Comparison of ENCODE assay signal across 13 mouse cellular contexts in genomic region chr9:67586489-67586888, GRCm38 (mm10). TPM values are rescaled to one million over a fixed set of nuclear protein-coding genes. Genes with fewer than 3 reads are reported as not detected.
A peak's percentile ranks its signal among the peaks of the same experiment; 100 is the strongest.
DNase-seq lines count a peak whose midpoint lies in the region; ATAC-seq and TF ChIP-seq lines count a peak whose summit lies in the region.
"Had no signal": no experiment of that assay in that cellular context is flagged by ENCODE, and none has a peak within 500 bp of the region (broad histone marks: within the 10 kb centered on the region; RNA-seq: fewer than 3 reads in every experiment).

No protein-coding gene starts in this region.

- H3K9ac ChIP-seq in embryonic facial prominence, embryonic 15.5 days = no peak overlapping the region
- H3K9ac ChIP-seq: forebrain, embryonic 12.5 days; hindbrain, embryonic 14.5 days had no signal

- DNase-seq in kidney, postnatal 14 days = peak; percentile 36
- no peak for DNase-seq in kidney, postnatal 25 days
- peak; percentile 54 for DNase-seq in heart, postnatal 4 days
- no peak for DNase-seq in right cerebral cortex, postnatal 25 days
- no peak for DNase-seq in left cerebral cortex, adult 8-10 months (ENCODE audit: low spot score in 2 of 2)
- DNase-seq: cerebellum, adult 2 months; layer of hippocampus, postnatal 36 days had no signal

- 0 out of 2 replicates have a peak overlapping the region, but pooled peaks have one; percentile 28 for H3K27ac ChIP-seq in embryonic facial prominence, embryonic 15.5 days (replicated peaks)
- H3K27ac ChIP-seq: forebrain, embryonic 12.5 days; hindbrain, embryonic 14.5 days had no signal

- H3K4me1 ChIP-seq in embryonic facial prominence, embryonic 15.5 days = peaks cover 19% of the 10 kb centered on the region

- no peak overlapping the region for H3K4me2 ChIP-seq in embryonic facial prominence, embryonic 15.5 days (replicated peaks)
- H3K4me2 ChIP-seq: forebrain, embryonic 12.5 days; hindbrain, embryonic 14.5 days had no signal

- H3K9me3 ChIP-seq in embryonic facial prominence, embryonic 15.5 days (replicated peaks) = no peaks in the 10 kb centered on the region
- H3K9me3 ChIP-seq: forebrain, embryonic 12.5 days had no signal

- 56% methylated on average over 1 of the region's 1 CpGs for WGBS in embryonic facial prominence, embryonic 15.5 days

- no peak overlapping the region for H3ac ChIP-seq in C2C12 (ENCODE audit: control insufficient read depth, insufficient read length, low read depth)

- ATAC-seq in embryonic facial prominence, embryonic 15.5 days (ENCODE audit: insufficient number of reproducible peaks, low FRiP score, low TSS enrichment, low read depth) = no peak
- ATAC-seq: Patski had no signal

- H3K79me3 ChIP-seq in C2C12 (ENCODE audit: low read depth) = no peaks in the 10 kb centered on the region

- no peaks in the 10 kb centered on the region for H3K36me3 ChIP-seq in C2C12 (ENCODE audit: control insufficient read depth, insufficient read depth)
- H3K36me3 ChIP-seq in embryonic facial prominence, embryonic 15.5 days = no peaks in the 10 kb centered on the region
- H3K36me3 ChIP-seq: forebrain, embryonic 12.5 days had no signal

- no peaks in the 10 kb centered on the region for H3K27me3 ChIP-seq in C2C12 (ENCODE audit: control insufficient read depth, insufficient read depth, insufficient read length)
- H3K27me3 ChIP-seq in embryonic facial prominence, embryonic 15.5 days = no peaks in the 10 kb centered on the region
- H3K27me3 ChIP-seq: CH12.LX; forebrain, embryonic 12.5 days; Patski had no signal

- H3K4me3 ChIP-seq in C2C12 (ENCODE audit: insufficient read depth, poor library complexity, severe bottlenecking) = no peak overlapping the region
- H3K4me3 ChIP-seq in embryonic facial prominence, embryonic 15.5 days (replicated peaks) = no peak overlapping the region
- H3K4me3 ChIP-seq: forebrain, embryonic 12.5 days had no signal

- no peaks in the 10 kb centered on the region for H3K79me2 ChIP-seq in C2C12 (ENCODE audit: control insufficient read depth, insufficient read depth)

- TF ChIP-seq CTCF in C2C12 (IDR thresholded peaks at IDR 0.05; ENCODE audit: control insufficient read depth, insufficient read depth, insufficient read length) = no peak

TF ChIP-seq in C2C12, 6 proteins besides CTCF, POLR2A, EP300 and RAD21:
- peak; percentile 94 for TF ChIP-seq MYOD1 (IDR thresholded peaks at IDR 0.05; ENCODE audit: control insufficient read depth, insufficient read length, low read depth)
- TF ChIP-seq MYOG (IDR thresholded peaks at IDR 0.05; ENCODE audit: control insufficient read depth, extremely low read depth, insufficient read length) = no peak

RNA-seq across cellular contexts. Expression of gene Tln2, which starts 27.0 kb away (rescaled TPM):
- 14.0 TPM for polyA plus RNA-seq in C2C12 (2012; fragmentation: generic; extraction: Trizol)
- 33.9 and 37.2 TPM in 2 replicates for polyA plus RNA-seq in embryonic facial prominence, embryonic 15.5 days (2015; fragmentation: Nextera tagmentation; extraction: Ambion mirVana)
- 100 to 1,000 TPM; 111 to 116 TPM for total RNA-seq in heart, postnatal 4 days (2021)
- 100 to 1,000 TPM in 2 of 4 experiments, 10 to 100 TPM in 2; 87.9 to 106 (median 99.3) TPM for total RNA-seq in left cerebral cortex, adult 8-10 months (2022)

Comparison
In these comparisons a context has a peak if more than half of its experiments do, and no peak if none do; other contexts are left out.
1. DNase-seq: peak in kidney, postnatal 14 days (single experiment) and heart, postnatal 4 days (single experiment); none in kidney, postnatal 25 days (0 of 2), right cerebral cortex, postnatal 25 days (single experiment) and left cerebral cortex, adult 8-10 months (0 of 2).